Mouse (Mus musculus) liver, adult (tissue): ENCODE results near the gene Ms4a15.

Source experiments
- GATA4 ChIP-seq: IDR thresholded peaks from 2 replicates; pipeline ENCODE4 v1.6.1; 2014; ENCODE audit warnings: mild to moderate bottlenecking, low read length; ENCODE audit not compliant: insufficient replicate concordance

The Ms4a15 gene

GRCm38 (mm10) chr19:10940801-10941457, 52.1 kb downstream of the Ms4a15 start:
- TF ChIP-seq GATA4: no peak

DNA sequence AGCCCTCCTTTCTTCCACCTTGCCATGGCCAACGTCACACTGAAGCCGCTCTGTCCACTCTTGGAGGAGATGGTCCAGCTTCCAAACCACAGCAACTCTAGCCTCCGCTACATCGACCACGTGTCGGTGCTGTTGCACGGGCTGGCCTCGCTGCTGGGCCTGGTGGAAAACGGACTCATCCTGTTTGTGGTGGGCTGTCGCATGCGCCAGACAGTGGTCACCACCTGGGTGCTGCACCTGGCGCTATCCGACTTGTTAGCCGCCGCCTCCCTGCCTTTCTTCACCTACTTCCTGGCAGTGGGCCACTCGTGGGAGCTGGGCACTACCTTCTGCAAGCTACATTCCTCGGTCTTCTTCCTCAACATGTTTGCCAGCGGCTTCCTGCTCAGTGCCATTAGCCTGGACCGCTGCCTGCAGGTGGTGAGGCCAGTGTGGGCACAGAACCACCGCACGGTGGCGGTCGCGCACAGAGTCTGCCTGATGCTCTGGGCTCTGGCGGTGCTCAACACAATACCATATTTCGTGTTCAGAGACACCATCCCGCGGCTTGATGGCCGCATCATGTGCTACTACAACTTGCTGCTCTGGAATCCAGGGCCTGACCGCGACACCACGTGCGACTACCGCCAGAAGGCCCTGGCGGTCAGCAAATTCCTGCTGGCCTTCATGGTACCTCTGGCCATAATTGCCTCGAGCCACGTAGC, 52.8 kb downstream of the Ms4a15 start:
- no peak for TF ChIP-seq GATA4

GRCm38 (mm10) chr19:10938771-10939170, 54.3 kb downstream of the Ms4a15 start:
- no peak for TF ChIP-seq GATA4

DNA sequence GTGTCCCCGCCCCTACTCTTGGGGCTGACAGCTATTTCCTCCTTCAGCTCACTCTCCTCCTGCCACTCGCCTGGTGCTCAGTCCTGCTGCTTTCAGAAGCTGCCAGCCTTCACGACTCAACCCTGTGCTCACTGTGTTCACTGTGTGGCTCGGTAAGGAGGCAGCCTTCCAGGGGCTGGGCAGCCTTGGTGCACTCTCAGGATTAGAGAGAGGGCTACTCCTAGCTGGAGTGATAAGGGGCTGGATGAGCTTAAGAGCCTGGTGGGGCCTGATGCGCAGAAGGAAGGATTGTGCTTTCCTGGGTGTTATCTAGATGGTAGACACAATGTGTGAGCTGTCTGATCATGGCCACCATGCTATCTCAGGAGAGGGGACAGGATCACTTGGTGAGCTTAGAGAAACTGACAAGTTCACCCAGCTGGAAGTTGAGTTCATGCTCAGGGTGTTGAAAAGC, 55.9 kb downstream of the Ms4a15 start, which contains the start of gene Ptgdr2:
Gene Ptgdr2 (plus strand): TSS at position 51 of the 454 bp plus-strand sequence.
- no peak for TF ChIP-seq GATA4

- TF ChIP-seq GATA4: no peak
Observed at GRCm38 (mm10) chr19:10936077-10936476, 57.0 kb downstream of the Ms4a15 start.

- no peak for TF ChIP-seq GATA4
Observed at GRCm38 (mm10) chr19:10935029-10935428, 58.0 kb downstream of the Ms4a15 start.

- no peak for TF ChIP-seq GATA4
Observed at GRCm38 (mm10) chr19:10930641-10931040, 62.4 kb downstream of the Ms4a15 start.
